Mouse (Mus musculus): Measurements from ENCODE around the gene Zfp804b. TPM values are rescaled to one million over a fixed set of nuclear protein-coding genes. Genes with fewer than 3 reads are reported as not detected.

Gene Zfp804b
- polyA plus RNA-seq (2021; fragmentation: Nextera tagmentation) = 0.54 and 0.70 TPM in 2 replicates
- long read RNA-seq, experiment 1, partial matches to known transcripts = 0 of 2 reads
- long read RNA-seq, experiment 1, other reads (novel, unspliced or antisense) = 1 of 2 reads
- long read RNA-seq, experiment 2, partial matches to known transcripts = 0 of 4 reads
- long read RNA-seq, experiment 2, other reads (novel, unspliced or antisense) = 4 of 4 reads

GRCm38 (mm10) chr5:7344145-7345010, at the start of gene Zfp804b:
Gene Zfp804b (minus strand): TSS chr5:7344756.

GRCm38 (mm10) chr5:7303819-7304218, 40.7 kb downstream of the Zfp804b start, which contains the start of gene Tex47:
Gene Tex47 (plus strand): TSS chr5:7304119.

Other genes starting within 250 kb of the Zfp804b start
- not detected in 2 replicates for gene Tex47, start 40.6 kb downstream of the Zfp804b start, polyA plus RNA-seq (2021; fragmentation: Nextera tagmentation)

Data from layer of hippocampus, adult 6 months (tissue).